Mouse (Mus musculus): Measurements from ENCODE around the gene AU021092. TPM values are rescaled to one million over a fixed set of nuclear protein-coding genes. Genes with fewer than 3 reads are reported as not detected.
A peak's percentile ranks its signal among the peaks of the same experiment; 100 is the strongest.
"Not testable (repeated sequence)": the region's sequence is repeated elsewhere in the genome, so short reads cannot be mapped to it uniquely, and the experiment has no call there.

The AU021092 gene
- polyA plus RNA-seq, 1 experiment from 2014 or later, result 1.0 TPM

- H3K27me3 ChIP-seq (ENCODE audit: poor library complexity, severe bottlenecking), result no peaks in the 10 kb centered on the region
- H3K36me3 ChIP-seq (replicated peaks), result peaks cover 6% of the 10 kb centered on the region
- H3K4me3 ChIP-seq, result peak within 1 kb of the TSS; percentile 91
- peak; percentile 93 for DNase-seq (ENCODE audit: extremely low spot score, low spot score)
- H3K27ac ChIP-seq, result peak within 1 kb of the TSS; percentile 84
- no peaks in the 10 kb centered on the region for H3K9me3 ChIP-seq
- peaks cover 16% of the 10 kb centered on the region for H3K4me1 ChIP-seq
- 3% methylated on average over 47 of the region's 47 CpGs for WGBS
Measured at GRCm38 (mm10) chr16:5233418-5234313, 11.6 kb upstream of the AU021092 start, which contains the start of gene Alg1. Gene Alg1, plus strand, starts transcription at chr16:5233621.

- Histone ChIP-seq H3K27ac (peak overlapping the region; percentile 84), H3K27me3 (ENCODE audit: poor library complexity, severe bottlenecking) (no peaks in the 10 kb centered on the region), H3K4me3 (peak overlapping the region; percentile 91), H3K36me3 (replicated peaks) (peaks cover 6% of the 10 kb centered on the region), H3K4me1 (peaks cover 16% of the 10 kb centered on the region), H3K9me3 (no peaks in the 10 kb centered on the region)
- WGBS, result 71% methylated on average over 4 of the region's 4 CpGs
- DNase-seq (ENCODE audit: extremely low spot score, low spot score), result no peak
Measured at GRCm38 (mm10) chr16:5232982-5233381, 10.9 kb upstream of the AU021092 start.

- H3K4me1 ChIP-seq; H3K4me3 ChIP-seq; H3K27ac ChIP-seq; DNase-seq (ENCODE audit: extremely low spot score, low spot score); H3K36me3 ChIP-seq (replicated peaks); H3K27me3 ChIP-seq (ENCODE audit: poor library complexity, severe bottlenecking); H3K9me3 ChIP-seq: not testable (repeated sequence)
- WGBS, result 80% methylated on average over 3 of the region's 3 CpGs
Measured at GRCm38 (mm10) chr16:5228103-5228502, 6.0 kb upstream of the AU021092 start.

GRCm38 (mm10) chr16:5227501-5227900 is 5.4 kb upstream of the AU021092 start:
- not testable (repeated sequence) for DNase-seq (ENCODE audit: extremely low spot score, low spot score); H3K9me3 ChIP-seq; H3K4me3 ChIP-seq; H3K27ac ChIP-seq; H3K36me3 ChIP-seq (replicated peaks); H3K4me1 ChIP-seq; H3K27me3 ChIP-seq (ENCODE audit: poor library complexity, severe bottlenecking)
- 85% methylated on average over 19 of the region's 19 CpGs for WGBS

GRCm38 (mm10) chr16:5226534-5226933 is 4.4 kb upstream of the AU021092 start:
- H3K36me3 ChIP-seq (replicated peaks); H3K27ac ChIP-seq; DNase-seq (ENCODE audit: extremely low spot score, low spot score); H3K27me3 ChIP-seq (ENCODE audit: poor library complexity, severe bottlenecking); H3K4me3 ChIP-seq; H3K9me3 ChIP-seq; H3K4me1 ChIP-seq: not testable (repeated sequence)
- WGBS, result 28% methylated on average over 1 of the region's 1 CpGs

- Histone ChIP-seq H3K27me3 (ENCODE audit: poor library complexity, severe bottlenecking) (no peaks in the 10 kb centered on the region), H3K4me1 (no peaks in the 10 kb centered on the region), H3K9me3 (no peaks in the 10 kb centered on the region), H3K4me3 (no peak overlapping the region), H3K36me3 (replicated peaks) (no peaks in the 10 kb centered on the region), H3K27ac (no peak overlapping the region)
- DNase-seq (ENCODE audit: extremely low spot score, low spot score), result no peak
- 85% methylated on average over 4 of the region's 4 CpGs for WGBS
Measured at GRCm38 (mm10) chr16:5221403-5221802, 696 bp downstream of the AU021092 start.

- Histone ChIP-seq H3K27ac (no peak overlapping the region), H3K36me3 (replicated peaks) (no peaks in the 10 kb centered on the region), H3K27me3 (ENCODE audit: poor library complexity, severe bottlenecking) (no peaks in the 10 kb centered on the region), H3K9me3 (no peaks in the 10 kb centered on the region), H3K4me3 (no peak overlapping the region), H3K4me1 (no peaks in the 10 kb centered on the region)
- DNase-seq (ENCODE audit: extremely low spot score, low spot score), result no peak
- 63% methylated on average over 5 of the region's 5 CpGs for WGBS
Measured at GRCm38 (mm10) chr16:5217341-5218133, 4.6 kb downstream of the AU021092 start.

- H3K4me1 ChIP-seq, result no peaks in the 10 kb centered on the region
- no peaks in the 10 kb centered on the region for H3K27me3 ChIP-seq (ENCODE audit: poor library complexity, severe bottlenecking)
- H3K9me3 ChIP-seq, result no peaks in the 10 kb centered on the region
- no peak for DNase-seq (ENCODE audit: extremely low spot score, low spot score)
- WGBS, result 81% methylated on average over 6 of the region's 6 CpGs
- no peaks in the 10 kb centered on the region for H3K36me3 ChIP-seq (replicated peaks)
- no peak overlapping the region for H3K27ac ChIP-seq
- no peak overlapping the region for H3K4me3 ChIP-seq
Measured at GRCm38 (mm10) chr16:5216686-5217085, 5.4 kb downstream of the AU021092 start.

- Histone ChIP-seq H3K36me3 (replicated peaks) (no peaks in the 10 kb centered on the region), H3K27me3 (ENCODE audit: poor library complexity, severe bottlenecking) (no peaks in the 10 kb centered on the region), H3K9me3 (no peaks in the 10 kb centered on the region), H3K4me3 (no peak overlapping the region), H3K27ac (no peak overlapping the region), H3K4me1 (no peaks in the 10 kb centered on the region)
- DNase-seq (ENCODE audit: extremely low spot score, low spot score), result no peak
- WGBS, result 87% methylated on average over 2 of the region's 2 CpGs
Measured at GRCm38 (mm10) chr16:5214126-5214525, 8.0 kb downstream of the AU021092 start.

GRCm38 (mm10) chr16:5212150-5212549 is 9.9 kb downstream of the AU021092 start:
- Histone ChIP-seq H3K4me1 (no peaks in the 10 kb centered on the region), H3K27ac (no peak overlapping the region), H3K4me3 (no peak overlapping the region), H3K36me3 (replicated peaks) (no peaks in the 10 kb centered on the region), H3K9me3 (no peaks in the 10 kb centered on the region), H3K27me3 (ENCODE audit: poor library complexity, severe bottlenecking) (no peaks in the 10 kb centered on the region)
- no peak for DNase-seq (ENCODE audit: extremely low spot score, low spot score)
- 83% methylated on average over 3 of the region's 3 CpGs for WGBS

GRCm38 (mm10) chr16:5210365-5210764 is 11.7 kb downstream of the AU021092 start:
- Histone ChIP-seq H3K4me1 (no peaks in the 10 kb centered on the region), H3K36me3 (replicated peaks) (no peaks in the 10 kb centered on the region), H3K4me3 (no peak overlapping the region), H3K9me3 (no peaks in the 10 kb centered on the region), H3K27me3 (ENCODE audit: poor library complexity, severe bottlenecking) (peaks cover 5% of the 10 kb centered on the region; the same call in 1 of the 2 replicates), H3K27ac (no peak overlapping the region)
- WGBS, result 79% methylated on average over 2 of the region's 2 CpGs
- DNase-seq (ENCODE audit: extremely low spot score, low spot score), result no peak

GRCm38 (mm10) chr16:5206051-5206450 is 16.0 kb downstream of the AU021092 start:
- 81% methylated on average over 5 of the region's 5 CpGs for WGBS
- peaks cover 15% of the 10 kb centered on the region for H3K4me1 ChIP-seq
- no peak overlapping the region for H3K27ac ChIP-seq
- no peaks in the 10 kb centered on the region for H3K9me3 ChIP-seq
- no peak for DNase-seq (ENCODE audit: extremely low spot score, low spot score)
- H3K27me3 ChIP-seq (ENCODE audit: poor library complexity, severe bottlenecking), result peaks cover 9% of the 10 kb centered on the region; the same call in 1 of the 2 replicates
- H3K36me3 ChIP-seq (replicated peaks), result no peaks in the 10 kb centered on the region
- no peak overlapping the region for H3K4me3 ChIP-seq

Data from forebrain, embryonic 10.5 days (tissue).